Mouse (Mus musculus) MEL (cell line): ENCODE measurements around the gene Bend4. TPM values are rescaled to one million over a fixed set of nuclear protein-coding genes. Genes with fewer than 3 reads are reported as not detected.

Source experiments
- DNase-seq: peaks from one replicate; pipeline ENCODE4 v3.0.0; 2011; ENCODE audit warnings: low read depth, low spot score
- H3K27ac ChIP-seq: 2 replicates; pipeline ENCODE4 v1.5.1; 2012; ENCODE audit warnings: low read depth, mild to moderate bottlenecking, control low read depth, low read length, moderate library complexity; ENCODE audit not compliant: control insufficient read depth
- H3K27me3 ChIP-seq, 2 experiments: fragments of 150-350 bp in 1 of 2; sonication (generic) in 1 of 2; 2 replicates each; pipeline ENCODE4 v1.6.1; 2012; ENCODE audit warnings: low read length in 2 of 2, mild to moderate bottlenecking in 2 of 2, improper control_type of control experiment in 1 of 2, moderate library complexity in 1 of 2; ENCODE audit not compliant: insufficient read depth in 2 of 2, control insufficient read depth in 1 of 2
- H3K36me3 ChIP-seq, 2 experiments: 2 replicates each; pipeline ENCODE4 v1.6.1; 2012 to 2014; ENCODE audit warnings: low read length in 2 of 2, improper control_type of control experiment in 1 of 2, inconsistent platforms in 1 of 2, mild to moderate bottlenecking in 1 of 2; ENCODE audit not compliant: insufficient read depth in 2 of 2, control insufficient read depth in 1 of 2
- H3K4me1 ChIP-seq, 2 experiments: fragments of 150-350 bp in 1 of 2; sonication (generic) in 1 of 2; 2 replicates each; pipeline ENCODE4 v1.6.1; 2012; ENCODE audit warnings: low read length in 2 of 2, improper control_type of control experiment in 1 of 2, mild to moderate bottlenecking in 1 of 2; ENCODE audit not compliant: insufficient read depth in 2 of 2, control insufficient read depth in 1 of 2
- H3K4me3 ChIP-seq, 2 experiments: fragments of 150-350 bp in 1 of 2; sonication (generic) in 1 of 2; 2 replicates each; pipeline ENCODE4 v1.5.1; 2012; ENCODE audit warnings: low read depth in 2 of 2, low read length in 2 of 2, mild to moderate bottlenecking in 2 of 2, moderate library complexity in 2 of 2, control low read depth in 1 of 2, improper control_type of control experiment in 1 of 2; ENCODE audit not compliant: control insufficient read depth in 1 of 2, insufficient read depth in 1 of 2
- H3K79me2 ChIP-seq: 2 replicates; pipeline ENCODE4 v1.6.1; 2012; ENCODE audit warnings: mild to moderate bottlenecking, low read length, moderate library complexity; ENCODE audit not compliant: control insufficient read depth, poor library complexity, insufficient read depth
- H3K9ac ChIP-seq: 2 replicates; pipeline ENCODE4 v1.6.1; 2012; ENCODE audit warnings: low read depth, mild to moderate bottlenecking, control low read depth, low read length, moderate library complexity; ENCODE audit not compliant: control insufficient read depth, poor library complexity, severe bottlenecking
- H3K9me3 ChIP-seq: fragments of 150-350 bp; sonication (generic); replicated peaks from 2 replicates; pipeline ENCODE4 v1.6.1; 2012; ENCODE audit warnings: mild to moderate bottlenecking, low read length, improper control_type of control experiment, moderate library complexity; ENCODE audit not compliant: insufficient read depth
- BHLHE40 ChIP-seq: IDR thresholded peaks from 2 replicates; pipeline ENCODE4 v1.6.1; 2012; ENCODE audit warnings: low read depth, mild to moderate bottlenecking, inconsistent platforms, low read length, improper control_type of control experiment, borderline replicate concordance
- CHD1 ChIP-seq: IDR thresholded peaks from 2 replicates; pipeline ENCODE4 v1.6.1; 2012; ENCODE audit warnings: low read depth, mild to moderate bottlenecking, inconsistent platforms, low read length, improper control_type of control experiment
- ELF1 ChIP-seq: IDR thresholded peaks from 2 replicates; pipeline ENCODE4 v1.6.1; 2014; ENCODE audit warnings: low read depth, mild to moderate bottlenecking, inconsistent platforms, low read length, improper control_type of control experiment, moderate library complexity
- EP300 ChIP-seq, 2 experiments: IDR thresholded peaks; 2 replicates each; pipeline ENCODE4 v1.6.1; 2011; ENCODE audit warnings: improper control_type of control experiment in 2 of 2, low read length in 2 of 2, low read depth in 1 of 2, mild to moderate bottlenecking in 1 of 2
- ETS1 ChIP-seq: IDR thresholded peaks from 2 replicates; pipeline ENCODE4 v1.6.1; 2012; ENCODE audit warnings: low read depth, mild to moderate bottlenecking, inconsistent platforms, low read length, improper control_type of control experiment, moderate library complexity
- GABPA ChIP-seq: IDR thresholded peaks from 2 replicates; pipeline ENCODE4 v1.6.1; 2012; ENCODE audit warnings: low read depth, mild to moderate bottlenecking, inconsistent platforms, low read length, improper control_type of control experiment, moderate library complexity
- HCFC1 ChIP-seq: IDR thresholded peaks from 2 replicates; pipeline ENCODE4 v1.6.1; 2012; ENCODE audit warnings: low read depth, mild to moderate bottlenecking, inconsistent platforms, low read length, improper control_type of control experiment, moderate library complexity
- MYB ChIP-seq: IDR thresholded peaks from 2 replicates; pipeline ENCODE4 v1.6.1; 2011; ENCODE audit warnings: mild to moderate bottlenecking, low read depth, low read length, improper control_type of control experiment
- NELFE ChIP-seq: IDR thresholded peaks from 2 replicates; pipeline ENCODE4 v1.6.1; 2011; ENCODE audit warnings: low read depth, low read length, improper control_type of control experiment
- NRF1 ChIP-seq: IDR thresholded peaks from 2 replicates; pipeline ENCODE4 v1.6.1; 2014; ENCODE audit warnings: low read depth, mild to moderate bottlenecking, inconsistent platforms, low read length, improper control_type of control experiment, moderate library complexity; ENCODE audit not compliant: poor library complexity, insufficient read depth, severe bottlenecking
- POLR2AphosphoS5 ChIP-seq: IDR thresholded peaks from 2 replicates; pipeline ENCODE4 v1.6.1; 2012; ENCODE audit warnings: low read depth, borderline replicate concordance, mild to moderate bottlenecking, inconsistent platforms, low read length, moderate library complexity, mixed read lengths
- RAD21 ChIP-seq: IDR thresholded peaks from 2 replicates; pipeline ENCODE4 v1.6.1; 2011; ENCODE audit warnings: mild to moderate bottlenecking, low read depth, low read length, improper control_type of control experiment
- RCOR1 ChIP-seq: IDR thresholded peaks from 2 replicates; pipeline ENCODE4 v1.6.1; 2012; ENCODE audit warnings: low read depth, mild to moderate bottlenecking, inconsistent platforms, low read length, improper control_type of control experiment
- SIN3A ChIP-seq: IDR thresholded peaks from 2 replicates; pipeline ENCODE4 v1.6.1; 2012; ENCODE audit warnings: low read length, improper control_type of control experiment, inconsistent platforms
- TAL1 ChIP-seq: IDR thresholded peaks from 2 replicates; pipeline ENCODE4 v1.6.1; 2012; ENCODE audit warnings: mild to moderate bottlenecking, inconsistent platforms, low read length, moderate library complexity, mixed read lengths
- USF2 ChIP-seq, 2 experiments: IDR thresholded peaks; 2 replicates each; pipeline ENCODE4 v1.6.1; 2011 to 2012; ENCODE audit warnings: improper control_type of control experiment in 2 of 2, low read length in 2 of 2, borderline replicate concordance in 1 of 2, inconsistent platforms in 1 of 2, low read depth in 1 of 2, mild to moderate bottlenecking in 1 of 2; ENCODE audit not compliant: insufficient read depth in 1 of 2
- ZKSCAN1 ChIP-seq: IDR thresholded peaks from 2 replicates; pipeline ENCODE4 v1.6.1; 2012; ENCODE audit warnings: low read depth, mild to moderate bottlenecking, inconsistent platforms, low read length, improper control_type of control experiment, moderate library complexity
- ZMIZ1 ChIP-seq: IDR thresholded peaks from 2 replicates; pipeline ENCODE4 v1.6.1; 2012; ENCODE audit warnings: low read depth, mild to moderate bottlenecking, inconsistent platforms, low read length, improper control_type of control experiment, moderate library complexity
- polyA plus RNA-seq, 2 experiments: library from polyadenylated mRNA; stranded (reverse) in 1 of 2; unstranded in 1 of 2; fragments of >175 nt in 1 of 2; fragments of >200 nt in 1 of 2; gene quantifications; 2 replicates each; pipeline versions ENCODE4 v1.2.1 to v1.2.4; 2012; ENCODE audit warnings: low replicate concordance in 2 of 2, low read depth in 1 of 2; ENCODE audit not compliant: insufficient read length in 2 of 2, insufficient read depth in 1 of 2, missing spikeins in 1 of 2
- total RNA-seq: library from RNA; depleted of rRNA; stranded (reverse); fragments of 300-350 nt; gene quantifications from 2 replicates; pipeline ENCODE4 v1.2.3, GENCODE M21; 2012

The Bend4 gene
- total and polyA plus RNA-seq, 3 experiments, result not detected

DNA sequence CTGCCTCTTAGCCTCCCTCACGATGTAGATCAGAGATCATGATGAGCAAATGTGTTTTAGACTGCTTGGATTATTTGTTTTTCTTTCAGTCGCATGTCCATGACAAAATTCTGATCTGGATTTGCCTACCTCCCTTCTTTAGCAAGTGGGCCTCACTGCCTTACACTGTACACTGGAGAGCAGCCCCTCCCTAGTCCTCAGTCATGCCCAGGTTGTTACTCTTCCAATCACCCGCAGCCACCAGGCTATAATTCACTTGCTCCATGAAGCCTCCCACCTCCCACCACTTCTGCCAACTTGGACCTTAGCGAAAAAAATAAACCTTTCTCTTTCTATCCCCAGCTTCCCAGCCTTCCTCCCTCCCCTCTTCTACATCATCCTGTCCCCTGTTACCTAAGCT is 34.2 kb upstream of the Bend4 start:
- no peak for DNase-seq
- Histone ChIP-seq H3K9ac (no peak overlapping the region), H3K27me3 (no peaks in the 10 kb centered on the region)

DNA sequence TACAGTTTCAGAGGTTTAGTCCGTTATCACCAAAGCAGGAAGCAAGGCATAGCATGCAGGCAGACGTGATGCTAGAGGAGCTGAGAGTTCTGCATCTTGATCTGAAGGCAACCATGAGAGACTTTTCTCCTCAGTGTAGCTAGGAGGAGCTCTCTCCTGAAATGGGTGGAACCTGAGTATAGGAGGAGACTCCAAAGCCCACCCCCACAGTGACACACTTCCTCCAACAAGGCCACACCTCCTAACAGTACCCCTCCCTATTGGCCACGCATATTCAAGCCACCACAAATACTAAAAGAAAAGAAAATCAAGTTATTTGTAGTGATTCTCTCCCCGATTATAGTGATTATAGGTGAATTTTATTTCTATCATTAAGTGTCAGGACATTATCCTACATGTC is 28.7 kb upstream of the Bend4 start:
- Histone ChIP-seq H3K4me3 (no peak overlapping the region), H3K9me3 (no peaks in the 10 kb centered on the region), H3K36me3 (no peaks in the 10 kb centered on the region), H3K4me1 (no peaks in the 10 kb centered on the region), H3K27me3 (no peaks in the 10 kb centered on the region), H3K79me2 (no peaks in the 10 kb centered on the region), H3K27ac (no peak overlapping the region), H3K9ac (no peak overlapping the region)
- DNase-seq, result no peak
- TF ChIP-seq POLR2AphosphoS5 (no peak), HCFC1 (no peak), RCOR1 (no peak), USF2 (IDR thresholded peaks at IDR 0.05; ENCODE audit: borderline replicate concordance in 1 of 2, insufficient read depth in 1 of 2, low read depth in 1 of 2, low read length in 2 of 2) (no peak), TAL1 (no peak), NELFE (no peak), EP300 (IDR thresholded peaks at IDR 0.05; ENCODE audit: low read depth in 1 of 2, low read length in 2 of 2) (no peak), NRF1 (no peak), CHD1 (no peak), RAD21 (no peak)

More for the DNA sequence above, 34.2 kb upstream of the Bend4 start:
- TF ChIP-seq ELF1 (no peak), BHLHE40 (no peak), ZMIZ1 (no peak), ZKSCAN1 (no peak), SIN3A (no peak), ETS1 (no peak), MYB (no peak), EP300 (IDR thresholded peaks at IDR 0.05; ENCODE audit: low read depth in 1 of 2, low read length in 2 of 2) (no peak), GABPA (no peak), NRF1 (no peak), TAL1 (no peak)
- TF ChIP-seq, all 39 proteins: peak for 0
- H3K4me1 ChIP-seq, result no peaks in the 10 kb centered on the region
- no peak overlapping the region for H3K4me3 ChIP-seq
- no peaks in the 10 kb centered on the region for H3K9me3 ChIP-seq
- H3K79me2 ChIP-seq, result no peaks in the 10 kb centered on the region
- H3K27ac ChIP-seq, result no peak overlapping the region
- H3K36me3 ChIP-seq, result no peaks in the 10 kb centered on the region
